Mouse (Mus musculus) retina, embryonic 14.5 days (tissue): ENCODE measurements at regions not wholly inside any gene's neighbourhood (a gene's known extent, or its start where the extent isn't known, plus 50 kb on each side); places are given as distances from the start of the nearest gene placed in this dataset.
A peak's percentile ranks its signal among the peaks of the same experiment; 100 is the strongest.

Experiments used
- DNase-seq: peaks from one replicate; pipeline ENCODE4 v3.0.0-alpha.2; 2015; ENCODE audit warnings: low spot score

DNA sequence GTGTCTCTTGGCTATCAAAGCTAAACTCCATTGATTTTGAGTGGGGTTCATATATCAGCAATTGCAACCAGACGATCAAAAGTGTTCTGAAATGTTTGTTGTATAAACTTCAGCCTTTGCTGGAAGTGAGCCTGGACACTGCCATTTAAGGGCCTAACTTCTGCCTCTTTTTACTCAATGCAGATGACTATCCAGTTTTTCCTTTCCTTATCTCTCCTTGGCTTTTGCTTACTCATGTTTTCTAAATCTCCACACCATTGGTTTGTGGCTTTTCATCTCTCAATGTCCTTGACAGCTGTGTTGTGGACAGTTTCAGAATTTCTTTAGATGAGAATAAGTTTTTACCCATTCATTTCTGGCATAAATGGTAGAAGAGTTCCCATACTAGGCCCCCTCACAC lies 74.3 kb upstream of the Pbx1 start:
- no peak for DNase-seq

DNA sequence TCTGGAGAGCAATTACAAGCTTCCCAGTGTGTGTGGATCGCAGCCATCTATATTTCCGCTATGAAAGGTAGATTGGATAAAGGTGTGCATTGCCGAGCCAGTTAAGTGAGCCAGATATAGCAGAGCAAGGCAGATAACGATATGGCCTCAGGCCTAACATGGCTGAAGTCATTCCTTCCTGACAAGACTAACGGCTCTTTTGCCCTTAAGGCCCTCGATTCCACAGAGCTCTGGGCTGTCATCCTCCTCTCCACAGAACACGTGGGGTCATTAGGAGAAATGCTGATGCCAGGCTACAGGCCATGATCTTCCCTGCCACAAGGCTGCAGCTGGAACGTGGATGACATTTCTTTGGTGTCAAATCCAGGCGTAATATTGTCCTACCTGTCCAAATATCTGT lies 72.7 kb upstream of the Pbx1 start:
- DNase-seq, result no peak

DNA sequence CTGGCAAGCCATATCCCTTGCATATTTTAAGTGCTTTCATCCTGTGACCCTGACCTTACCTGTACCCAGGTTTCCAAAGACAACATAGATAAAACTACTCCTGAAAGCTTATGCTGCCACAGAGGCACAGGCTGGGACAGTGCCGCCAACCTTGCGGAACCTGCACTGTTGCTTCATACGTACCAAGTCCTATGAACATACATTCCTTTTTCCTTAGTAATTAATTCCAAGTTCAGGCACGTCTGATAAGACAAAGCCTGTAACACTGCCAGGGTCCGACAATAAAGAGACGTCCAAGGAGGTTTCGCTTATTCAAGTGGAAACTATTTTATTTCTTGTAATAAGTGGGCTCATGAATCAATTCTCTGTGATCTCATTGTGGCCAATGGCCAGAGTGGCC lies 70.2 kb upstream of the Pbx1 start:
- no peak for DNase-seq

DNA sequence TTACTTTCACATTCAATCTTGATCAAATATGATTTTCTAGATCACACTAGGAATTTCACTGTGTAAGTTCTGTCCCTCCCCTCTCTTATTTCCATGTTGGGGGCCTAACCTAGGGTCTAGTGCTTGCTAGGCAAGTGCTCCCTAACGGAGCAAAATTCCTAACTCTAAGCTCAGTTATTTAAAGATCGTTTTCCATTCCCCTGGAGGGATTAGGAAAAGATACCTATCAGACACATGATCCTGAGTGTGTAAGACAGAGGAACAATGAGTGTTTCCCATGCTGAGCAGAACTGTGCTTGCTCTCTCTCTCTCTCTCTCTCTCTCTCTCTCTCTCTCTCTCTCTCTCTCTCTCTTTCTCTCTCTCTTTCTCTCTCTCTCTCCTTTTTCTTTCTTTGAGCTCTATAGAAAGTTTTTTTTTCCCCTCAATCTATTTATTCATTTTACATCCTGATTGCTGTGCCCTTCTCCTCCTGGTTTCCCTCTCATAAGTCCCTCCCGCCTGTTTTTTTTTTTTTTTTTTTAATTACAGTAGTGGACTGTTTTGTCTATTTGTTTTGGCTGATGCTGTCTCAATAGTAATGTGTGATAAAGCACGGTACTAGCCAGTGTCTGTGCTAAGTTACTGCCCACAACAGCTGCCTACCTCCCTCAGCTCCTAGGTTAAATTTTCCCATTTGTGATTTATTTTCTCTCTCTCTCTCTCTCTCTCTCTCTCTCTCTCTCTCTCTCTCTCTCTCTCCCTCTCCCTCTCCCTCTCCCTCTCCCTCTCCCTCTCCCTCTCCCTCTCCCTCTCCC lies 69.5 kb upstream of the Pbx1 start:
- peak; percentile 22 for DNase-seq

DNA sequence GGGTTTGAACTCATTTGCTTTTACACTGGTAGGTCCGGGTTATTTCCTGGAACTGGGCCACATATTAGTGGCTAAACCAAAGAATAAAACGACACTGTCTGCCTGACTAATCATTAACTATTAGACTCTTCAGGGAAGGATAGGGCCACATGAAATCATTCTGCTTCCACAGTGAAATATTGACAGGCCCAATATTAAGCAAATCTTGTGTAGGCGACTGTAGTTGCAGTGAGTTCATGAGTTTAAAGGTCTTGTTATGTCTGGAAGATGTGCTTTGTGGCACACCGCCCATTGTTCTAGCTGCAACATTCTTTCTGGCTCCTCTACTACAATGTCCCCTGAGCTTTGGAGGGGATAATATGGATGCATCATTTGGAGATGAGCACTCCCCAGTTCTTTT lies 65.7 kb upstream of the Pbx1 start:
- DNase-seq, result no peak

DNA sequence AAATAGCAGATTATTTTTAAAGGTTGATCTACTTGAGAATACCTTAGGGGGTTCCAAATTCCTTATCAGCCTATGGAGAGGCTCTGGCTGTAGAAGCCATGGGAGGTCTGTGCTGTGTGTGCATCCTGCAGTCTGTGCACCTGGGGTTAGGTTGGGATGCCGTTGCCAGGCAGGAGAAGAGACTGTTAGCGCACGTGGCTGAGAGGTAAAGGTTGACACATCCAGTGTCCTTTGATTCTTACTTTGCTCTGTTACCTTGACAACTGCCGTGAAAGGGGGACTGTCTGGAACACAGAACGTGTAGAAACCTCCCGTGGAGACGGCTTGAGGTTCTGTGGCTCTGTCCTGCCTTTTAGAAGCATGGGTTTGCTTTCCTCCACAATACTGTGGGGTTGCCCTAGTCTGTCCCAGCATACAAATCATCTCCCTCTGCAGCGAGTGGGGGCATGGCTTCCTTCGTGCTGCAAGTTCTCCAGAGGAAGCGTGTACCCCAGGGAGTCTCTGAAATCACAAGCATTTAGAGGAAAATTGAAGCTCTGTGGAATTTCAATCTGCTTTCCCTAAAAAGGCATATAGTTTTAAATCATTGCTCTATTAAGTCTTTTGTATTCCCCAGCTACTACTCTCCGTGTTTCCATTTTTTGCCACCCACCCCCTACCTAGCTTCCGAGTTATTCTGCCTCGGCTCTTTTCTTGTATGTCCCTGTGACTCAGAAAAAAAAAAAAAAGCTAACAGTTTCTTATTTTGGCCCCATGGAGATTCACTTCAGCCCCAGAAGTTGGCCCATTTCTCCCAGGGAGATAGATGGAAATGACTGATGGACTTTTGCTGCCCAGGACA lies 63.8 kb upstream of the Pbx1 start:
- no peak for DNase-seq

DNA sequence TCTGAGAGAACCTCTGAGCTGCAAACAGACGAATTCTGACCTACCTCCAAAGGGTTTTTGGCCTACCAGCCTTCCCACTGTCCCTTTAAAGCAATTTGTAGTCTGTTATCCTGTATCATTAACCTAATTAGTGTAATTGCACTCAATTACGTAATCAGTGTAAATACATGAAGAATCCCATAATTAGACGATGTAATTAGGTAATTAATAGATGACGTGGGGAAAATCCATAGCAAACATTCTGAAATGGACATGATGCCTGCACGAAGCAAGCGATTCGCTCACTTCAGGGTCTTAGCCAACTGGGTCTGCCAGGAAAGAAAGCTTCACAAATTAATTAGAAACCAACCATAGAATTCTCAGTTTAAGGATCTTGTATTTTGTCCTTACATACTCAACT lies 55.4 kb upstream of the Pbx1 start:
- no peak for DNase-seq

DNA sequence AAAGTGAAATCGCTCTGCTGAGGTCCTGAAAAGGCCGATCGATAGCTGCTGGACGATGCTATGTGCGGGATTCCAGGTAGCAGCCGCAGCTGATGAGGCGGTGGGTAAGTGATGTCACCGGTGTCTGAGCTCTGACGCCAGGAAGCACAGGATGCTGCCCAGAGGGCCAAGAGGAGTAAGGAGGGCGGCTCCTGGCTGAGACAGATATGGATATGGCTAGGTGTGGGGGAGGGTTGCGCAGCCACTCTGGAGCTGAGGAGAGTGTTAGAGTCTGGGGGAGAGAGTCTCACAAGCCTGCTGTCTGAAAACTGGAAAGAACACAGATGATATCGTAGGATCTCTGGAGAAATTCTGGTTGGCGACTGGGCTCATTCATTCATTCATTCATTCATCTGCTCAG lies 51.6 kb upstream of the Pbx1 start:
- no peak for DNase-seq
